Mouse (Mus musculus) CD8-positive naive resting alpha-beta T cell, adult 2 months (primary cell): ENCODE results near the gene Chst3.
"Not testable (repeated sequence)": the region's sequence is repeated elsewhere in the genome, so short reads cannot be mapped to it uniquely, and the experiment has no call there.

ENCODE experiments used
- DNase-seq, 2 experiments: peaks; one replicate each; pipeline ENCODE4 v3.0.0; 2022; ENCODE audit warnings: low read depth in 2 of 2, low spot score in 2 of 2

Gene Chst3

DNA sequence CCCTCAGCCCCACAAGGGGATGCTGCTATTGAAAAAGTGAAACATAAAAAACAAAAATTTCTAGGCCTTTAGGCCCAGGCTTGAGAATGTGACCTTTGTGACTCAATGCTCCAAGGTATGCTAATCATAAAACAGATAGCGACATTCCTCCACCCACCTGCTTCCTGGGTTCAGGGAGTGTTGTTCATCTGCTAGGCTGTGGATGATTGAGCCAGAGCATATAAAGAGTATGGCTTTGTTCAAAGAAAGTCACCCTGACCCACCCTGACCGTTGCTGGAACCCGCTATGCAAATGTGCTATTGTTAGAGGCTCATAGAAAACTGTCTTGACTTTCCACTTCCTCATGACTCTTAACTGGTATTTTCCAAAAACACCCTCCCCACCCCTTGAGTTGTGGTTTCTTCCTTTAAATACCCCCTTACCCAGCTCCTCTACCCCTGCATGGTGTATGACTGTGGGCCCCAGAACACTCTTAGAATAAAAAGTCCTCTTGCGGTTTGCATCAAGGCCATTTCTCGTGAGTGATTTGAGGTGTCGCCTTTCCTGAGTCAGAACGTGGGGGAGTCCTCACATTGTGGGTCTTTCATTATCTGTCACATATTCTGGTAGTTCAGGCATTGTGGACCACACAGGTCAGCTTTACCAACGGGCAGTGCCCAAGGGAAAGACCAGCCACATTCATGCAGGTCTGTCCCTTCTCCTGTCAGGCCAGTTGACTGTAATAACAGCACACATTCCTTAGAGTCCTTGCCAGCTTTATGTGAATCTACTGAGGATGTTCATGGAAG lies 56.7 kb downstream of the Chst3 start:
- not testable (repeated sequence) for DNase-seq

DNA sequence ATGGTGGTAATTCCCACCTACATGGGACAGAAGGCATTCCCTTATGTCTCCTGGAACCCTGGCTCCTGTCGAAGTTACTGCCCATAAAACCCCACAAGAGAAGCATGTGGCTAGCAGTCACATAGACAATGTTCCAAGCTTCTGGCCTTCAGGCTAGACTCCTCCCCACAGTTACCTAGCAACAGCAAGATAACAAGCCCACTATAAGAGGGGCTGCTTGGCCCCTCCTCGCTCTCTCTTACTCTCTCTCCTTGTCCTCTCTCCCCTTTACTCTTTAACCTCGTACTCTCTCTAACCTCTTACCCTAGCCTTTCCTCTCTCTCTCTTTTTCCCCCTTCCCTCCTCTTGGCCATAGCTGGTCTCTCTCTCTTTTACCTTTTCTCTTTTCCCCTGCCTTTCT lies 57.7 kb downstream of the Chst3 start:
- DNase-seq = not testable (repeated sequence)

DNA sequence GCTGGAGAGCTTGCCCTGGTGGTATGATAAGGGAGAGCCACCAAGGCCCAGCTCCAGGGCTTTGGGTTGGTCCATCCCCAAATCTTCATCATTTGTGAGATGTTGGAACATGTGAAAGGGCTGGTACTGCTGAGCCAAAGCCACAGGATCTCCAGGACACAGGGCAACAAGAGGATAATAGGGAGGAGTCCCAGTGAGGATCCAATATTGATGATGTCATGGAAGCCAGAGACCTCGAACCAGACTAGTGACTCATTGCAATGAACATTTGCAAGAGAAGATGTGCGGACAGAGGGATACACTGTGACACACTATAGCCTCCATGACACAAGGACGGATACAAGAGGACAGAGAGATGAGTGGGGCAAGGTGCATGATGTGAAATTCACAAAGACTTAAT lies 60.9 kb downstream of the Chst3 start:
- no peak for DNase-seq

DNA sequence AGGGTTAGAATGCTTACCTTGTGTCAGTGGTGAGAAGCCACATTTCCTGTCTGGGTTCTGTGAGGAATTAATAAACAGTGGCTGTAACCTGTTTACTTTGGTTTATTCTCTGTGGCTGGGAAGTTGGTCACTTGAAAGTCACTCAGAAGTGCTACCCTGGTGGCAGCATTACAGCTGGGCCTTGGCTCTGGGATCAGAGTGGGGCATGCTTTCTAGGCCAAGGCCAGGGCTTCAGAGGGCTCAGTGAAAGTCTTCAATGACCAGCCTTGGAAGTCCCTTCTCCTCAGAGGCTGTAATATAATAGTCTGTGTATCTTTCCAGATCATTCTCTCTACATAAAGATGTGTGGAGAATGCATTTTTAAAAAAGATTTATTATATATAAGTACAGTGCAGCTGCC lies 63.0 kb downstream of the Chst3 start:
- DNase-seq = no peak

DNA sequence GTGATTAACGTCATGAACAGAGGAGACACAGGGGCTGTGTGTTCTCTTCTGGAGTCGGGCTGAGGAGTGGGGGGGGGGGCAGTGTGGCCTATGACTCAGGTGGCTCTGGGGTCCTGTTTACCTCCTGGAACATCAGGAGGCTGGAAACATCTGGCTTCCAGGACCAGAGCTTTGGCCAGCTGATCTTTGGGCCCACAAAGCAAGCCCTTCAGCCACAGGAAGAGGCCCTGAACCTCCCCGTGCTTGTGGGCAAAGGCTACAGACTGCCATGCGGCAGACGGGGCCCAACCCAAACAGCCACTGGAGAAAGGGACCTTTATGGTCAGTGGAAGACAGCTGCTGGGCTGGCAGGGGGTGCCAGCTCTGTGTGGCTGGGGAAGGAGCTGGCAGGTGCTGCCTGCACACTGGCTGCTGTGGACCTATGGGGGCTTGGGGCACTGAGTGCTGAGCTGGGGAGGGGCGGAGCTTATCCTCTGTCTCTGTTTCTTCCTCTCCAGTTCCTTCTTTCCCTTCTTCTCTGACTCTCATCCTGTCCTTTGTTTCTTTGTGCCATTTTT lies 67.9 kb downstream of the Chst3 start:
- DNase-seq = no peak

DNA sequence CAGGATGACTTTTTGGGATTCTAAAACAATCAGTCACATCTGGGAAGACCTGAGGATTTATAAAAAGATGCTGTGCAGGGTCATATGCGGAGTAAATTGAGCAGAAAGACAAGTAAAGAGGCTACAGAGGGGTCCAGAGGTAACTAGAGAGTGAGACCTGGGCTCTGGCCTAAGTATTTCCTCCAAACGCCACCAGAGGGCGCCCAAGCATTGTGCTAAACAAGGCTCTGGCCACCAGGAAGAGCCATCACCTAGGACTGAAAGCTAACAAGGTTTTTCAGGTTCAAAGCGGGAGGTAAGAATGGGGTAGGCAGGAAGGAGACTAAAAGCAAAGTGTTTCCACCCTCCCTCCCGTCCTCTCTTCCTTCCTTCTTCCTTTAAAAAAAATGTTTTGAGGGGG lies 71.0 kb downstream of the Chst3 start:
- peak; percentile 68 to 75 for DNase-seq

DNA sequence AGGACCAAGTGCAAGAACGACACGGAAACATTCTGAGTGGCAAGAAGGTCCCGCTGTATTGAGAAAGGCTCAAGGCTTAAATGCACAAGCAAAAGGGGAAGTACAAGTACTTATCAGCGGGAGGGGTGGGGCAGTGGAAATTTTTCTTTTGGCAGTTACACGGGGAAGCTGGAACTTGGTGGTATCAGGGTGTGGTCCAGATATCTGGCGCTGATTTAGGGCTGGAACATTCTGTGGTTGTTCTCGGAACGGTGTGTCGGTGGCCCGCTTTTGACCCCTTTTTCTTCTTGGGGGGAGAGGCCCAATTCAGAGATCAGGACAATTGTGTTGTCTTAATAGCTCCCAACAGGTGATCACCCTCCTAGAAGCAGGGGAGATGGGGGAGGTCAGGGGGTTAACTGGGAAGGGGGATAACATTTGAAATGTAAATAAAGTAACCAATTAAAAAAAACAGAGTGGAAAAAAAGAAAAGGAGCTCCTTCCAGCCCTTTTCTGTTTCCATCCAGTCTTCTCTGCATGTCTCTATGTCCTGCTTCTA lies 71.5 kb downstream of the Chst3 start:
- not testable (repeated sequence) for DNase-seq

DNA sequence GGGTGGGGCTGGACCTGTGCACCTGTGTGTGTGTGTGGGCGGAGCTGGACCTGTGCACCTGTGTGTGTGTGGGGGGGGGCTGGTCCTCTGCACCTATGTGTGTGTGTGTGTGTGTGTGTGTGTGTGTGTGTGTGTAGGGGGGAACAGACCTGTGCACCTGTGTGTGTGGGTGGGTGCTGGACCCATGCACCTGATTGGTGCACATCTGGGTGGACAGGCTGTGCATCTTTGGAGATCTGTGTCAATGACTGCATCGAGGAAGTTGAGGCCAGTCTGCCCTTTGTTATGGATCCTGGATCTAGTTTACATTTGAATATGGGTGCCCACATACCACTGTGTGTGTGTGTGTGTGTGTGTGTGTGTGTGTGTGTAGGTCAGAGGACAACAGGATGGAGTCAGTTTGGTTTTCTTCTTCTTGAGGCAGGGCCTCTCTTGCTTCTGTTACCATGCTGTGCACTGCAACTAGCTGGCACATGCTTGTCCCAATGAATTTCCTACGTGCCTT lies 77.4 kb downstream of the Chst3 start:
- no peak for DNase-seq

DNA sequence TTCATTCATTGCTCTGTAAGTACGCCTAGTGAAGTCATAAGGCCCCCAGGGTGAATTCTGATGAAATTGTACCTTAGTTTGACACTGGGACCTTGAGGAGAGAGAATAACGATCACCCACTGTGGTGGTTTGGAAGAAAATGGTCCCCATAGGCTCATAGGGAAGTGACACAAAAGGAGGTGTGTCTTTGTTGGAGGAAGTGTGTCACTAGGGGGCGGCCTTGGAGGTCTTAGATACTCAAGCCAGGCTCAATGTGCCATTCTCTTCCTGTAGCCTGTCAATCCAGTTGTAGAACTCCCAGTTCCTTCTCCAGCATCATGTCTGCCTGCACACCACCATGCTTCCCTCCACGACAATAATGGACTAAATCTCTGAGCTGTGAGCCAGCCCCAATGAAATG lies 78.3 kb downstream of the Chst3 start:
- DNase-seq = no peak

DNA sequence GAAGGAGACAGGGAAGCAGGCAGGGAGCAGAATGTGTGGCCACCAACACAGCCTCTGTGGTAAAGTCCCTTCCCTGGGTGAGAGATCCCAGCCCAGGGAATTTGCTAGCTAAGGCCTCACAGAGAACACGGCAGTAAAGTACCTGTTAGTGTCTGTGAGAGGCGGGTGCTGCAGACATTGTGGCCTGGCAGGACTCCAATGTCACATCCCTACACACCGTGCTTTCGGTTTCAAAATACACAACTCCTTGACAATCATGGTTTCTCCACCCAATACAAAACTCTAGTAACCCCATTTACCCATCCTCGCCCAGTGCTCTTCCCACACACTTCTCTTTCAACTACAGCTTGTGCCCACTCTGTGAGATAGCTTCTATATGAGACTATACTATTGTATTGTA lies 80.4 kb downstream of the Chst3 start:
- DNase-seq = no peak

DNA sequence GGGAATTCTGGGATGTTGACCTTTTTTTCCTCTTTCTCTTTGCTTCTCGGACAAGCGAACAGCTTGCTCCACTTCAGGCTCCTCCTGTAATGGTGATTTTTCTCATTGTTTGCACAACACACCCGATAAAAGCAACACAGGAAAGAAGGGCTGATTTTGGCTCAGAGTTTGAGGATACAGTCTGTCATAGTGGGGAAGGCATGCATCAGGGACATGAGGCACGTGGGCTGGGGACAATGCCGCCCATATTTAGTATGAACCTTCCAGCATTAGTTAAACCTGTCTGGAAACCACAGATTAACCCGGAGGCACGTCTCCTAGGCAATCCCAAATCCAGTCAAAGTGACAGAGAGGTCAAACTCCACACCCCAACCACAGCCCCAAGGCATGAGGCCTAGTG lies 82.1 kb downstream of the Chst3 start:
- DNase-seq = no peak

DNA sequence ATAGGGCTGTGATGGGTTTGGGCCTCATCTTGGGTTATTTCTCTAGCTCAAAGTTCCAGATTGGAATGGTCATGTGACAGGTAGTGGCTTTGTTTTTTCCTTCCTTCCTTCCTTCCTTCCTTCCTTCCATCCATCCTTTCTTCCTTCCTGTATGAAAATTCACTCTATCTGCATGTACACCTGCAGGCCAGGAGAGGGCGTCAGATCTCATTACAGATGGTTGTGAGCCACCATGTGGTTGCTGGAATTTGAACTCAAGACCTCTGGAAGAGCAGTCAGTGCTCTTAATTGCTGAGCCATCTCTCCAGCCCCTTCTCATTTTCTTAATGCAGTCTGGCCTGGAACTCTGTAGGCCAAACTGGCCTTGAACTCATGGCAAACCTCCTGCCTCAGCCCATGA lies 83.0 kb downstream of the Chst3 start:
- not testable (repeated sequence) for DNase-seq

DNA sequence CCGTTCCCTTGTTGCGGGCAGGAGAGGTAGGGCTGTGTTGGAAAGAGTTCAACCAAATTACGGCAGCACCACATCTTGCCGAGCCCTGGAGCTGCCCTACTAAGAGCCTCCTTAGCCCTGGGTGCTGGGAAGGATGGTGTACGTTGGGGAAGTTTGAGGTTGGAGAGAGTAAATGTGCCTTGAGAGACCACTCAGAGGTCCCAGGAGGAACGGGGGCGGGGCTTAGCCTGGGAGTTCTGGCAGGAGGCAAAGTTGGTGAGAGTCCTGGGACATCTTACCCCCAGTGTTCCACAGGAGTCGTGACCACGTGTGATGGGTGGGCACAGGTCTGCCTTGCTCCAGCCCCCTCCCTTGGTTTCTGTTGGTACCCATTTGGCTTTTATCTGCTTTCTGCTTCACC lies 84.9 kb downstream of the Chst3 start:
- no peak for DNase-seq

DNA sequence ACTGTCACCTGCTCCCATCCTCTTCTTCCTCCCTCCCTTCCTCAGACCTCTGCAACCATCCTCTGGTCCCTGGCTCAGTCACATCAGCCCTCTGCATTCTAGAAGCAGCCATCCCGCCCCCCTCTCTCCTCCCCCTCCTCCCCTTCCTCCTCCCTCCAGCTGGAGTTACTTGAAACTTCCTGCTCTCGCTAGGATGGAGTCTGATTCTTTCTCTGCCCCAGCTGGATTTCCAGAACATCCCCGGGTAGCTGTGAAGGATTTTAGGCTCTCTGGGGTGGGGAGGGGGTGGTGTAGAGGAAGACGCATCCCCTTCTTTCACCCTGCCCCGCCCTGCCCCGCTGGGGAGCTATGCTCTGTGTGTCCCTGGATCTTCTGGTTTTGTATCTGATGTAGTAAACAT lies 85.6 kb downstream of the Chst3 start:
- DNase-seq = no peak
